Mouse (Mus musculus) mouse embryonic stem cell (cell line): Measurements from ENCODE around the gene Lmntd1.

Experiments
- in situ Hi-C, 2 experiments: fragments of 300-500 bp; cut with MboI; formaldehyde crosslinking; loops; 1 replicate in 1 of 2; 3 replicates in 1 of 2; pipeline ENCODE4 v1.14.3; 2019 to 2020; ENCODE audit warnings: low sequenced_read_pairs in 2 of 2, low pct_unique_long_range_greater_than_20kb in 1 of 2, mixed read lengths in 1 of 2; ENCODE audit not compliant: unreplicated experiment in 1 of 2

Lmntd1 gene

DNA sequence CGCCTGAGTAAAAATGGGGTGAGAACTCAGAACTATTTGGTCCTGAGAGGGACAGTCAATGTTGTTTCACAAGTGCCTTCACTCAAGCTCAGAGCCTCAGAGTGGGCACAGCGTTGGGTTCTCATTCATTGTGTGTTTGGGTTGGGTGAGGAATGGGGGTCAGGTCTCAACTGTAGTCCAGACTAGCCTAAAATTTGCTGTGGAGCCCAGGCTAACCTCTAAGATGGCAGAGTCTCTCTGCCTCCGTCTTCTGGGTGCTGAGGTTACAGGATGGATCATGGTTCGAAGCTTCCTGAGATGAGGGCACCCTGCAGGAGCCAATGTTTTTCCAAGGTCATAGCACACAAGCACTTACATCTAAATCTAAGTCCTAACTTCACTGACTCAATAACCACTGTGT is 37.4 kb downstream of the Lmntd1 start:
- in situ Hi-C loops: no loop called here

GRCm38 (mm10) chr6:145573250-145574013 is 40.7 kb downstream of the Lmntd1 start:
- in situ Hi-C loops: no loop called here

DNA sequence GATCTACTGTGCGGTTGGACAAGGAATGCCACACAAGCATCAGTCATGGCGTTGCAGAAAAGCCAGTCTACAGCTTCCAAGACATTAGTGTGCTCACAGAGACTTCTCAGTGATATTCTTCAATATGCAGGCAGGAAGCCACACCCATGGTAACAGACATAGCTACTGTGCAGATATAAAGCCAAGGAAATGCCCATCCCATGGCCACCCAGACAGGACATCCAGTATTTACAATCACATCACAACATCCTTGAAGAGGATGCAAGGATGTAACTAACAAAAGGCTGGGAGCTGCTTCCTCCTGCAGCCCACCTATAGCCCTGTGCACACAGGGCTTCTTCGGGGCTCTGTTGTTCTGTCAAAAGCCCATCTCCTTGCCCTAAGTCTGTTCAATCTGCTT is 45.4 kb downstream of the Lmntd1 start:
- in situ Hi-C loops: no loop called here

GRCm38 (mm10) chr6:145567832-145568231 is 46.3 kb downstream of the Lmntd1 start:
- in situ Hi-C loops: no loop called here

DNA sequence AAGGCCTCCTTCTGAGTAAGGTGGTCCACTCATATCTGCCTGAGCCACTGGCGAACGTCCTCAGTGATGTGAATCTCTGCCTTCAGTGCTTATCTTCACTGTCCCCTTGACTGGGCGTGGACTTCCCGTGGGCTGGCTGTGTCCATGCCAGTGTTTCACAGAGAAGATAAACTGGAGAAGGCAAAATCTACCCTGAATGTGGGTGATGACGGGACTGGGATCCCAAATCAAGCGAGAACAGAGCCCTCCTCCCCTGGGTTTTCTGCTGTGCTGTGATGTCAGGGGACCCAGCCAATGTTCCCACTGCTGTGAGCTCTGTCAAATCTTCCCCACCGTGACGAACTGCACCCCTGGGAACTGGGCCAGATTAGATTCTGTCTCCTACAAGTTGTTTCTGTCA is 46.8 kb downstream of the Lmntd1 start:
- in situ Hi-C loops: no loop called here

DNA sequence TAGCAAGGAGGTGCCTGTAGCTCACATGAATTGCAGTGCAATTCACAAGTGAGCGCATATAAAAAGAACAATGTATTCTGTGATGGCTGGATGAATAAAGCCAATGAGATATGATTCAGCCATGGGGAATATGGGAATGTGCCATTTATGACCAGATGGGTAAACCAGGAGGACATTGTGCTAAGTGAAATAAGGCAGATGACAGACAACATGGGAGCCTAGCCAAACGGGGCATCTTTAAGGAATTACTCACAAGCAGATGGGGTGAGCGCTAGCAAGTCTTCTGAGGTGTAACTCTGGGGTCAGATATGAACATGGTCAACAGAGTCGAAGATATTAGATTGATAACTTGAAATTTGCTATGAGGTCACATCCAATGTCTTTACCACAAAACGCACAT is 48.5 kb downstream of the Lmntd1 start:
- in situ Hi-C loops: no loop called here

- in situ Hi-C loops: no loop called here
Measured at GRCm38 (mm10) chr6:145564671-145565070, 49.4 kb downstream of the Lmntd1 start.

DNA sequence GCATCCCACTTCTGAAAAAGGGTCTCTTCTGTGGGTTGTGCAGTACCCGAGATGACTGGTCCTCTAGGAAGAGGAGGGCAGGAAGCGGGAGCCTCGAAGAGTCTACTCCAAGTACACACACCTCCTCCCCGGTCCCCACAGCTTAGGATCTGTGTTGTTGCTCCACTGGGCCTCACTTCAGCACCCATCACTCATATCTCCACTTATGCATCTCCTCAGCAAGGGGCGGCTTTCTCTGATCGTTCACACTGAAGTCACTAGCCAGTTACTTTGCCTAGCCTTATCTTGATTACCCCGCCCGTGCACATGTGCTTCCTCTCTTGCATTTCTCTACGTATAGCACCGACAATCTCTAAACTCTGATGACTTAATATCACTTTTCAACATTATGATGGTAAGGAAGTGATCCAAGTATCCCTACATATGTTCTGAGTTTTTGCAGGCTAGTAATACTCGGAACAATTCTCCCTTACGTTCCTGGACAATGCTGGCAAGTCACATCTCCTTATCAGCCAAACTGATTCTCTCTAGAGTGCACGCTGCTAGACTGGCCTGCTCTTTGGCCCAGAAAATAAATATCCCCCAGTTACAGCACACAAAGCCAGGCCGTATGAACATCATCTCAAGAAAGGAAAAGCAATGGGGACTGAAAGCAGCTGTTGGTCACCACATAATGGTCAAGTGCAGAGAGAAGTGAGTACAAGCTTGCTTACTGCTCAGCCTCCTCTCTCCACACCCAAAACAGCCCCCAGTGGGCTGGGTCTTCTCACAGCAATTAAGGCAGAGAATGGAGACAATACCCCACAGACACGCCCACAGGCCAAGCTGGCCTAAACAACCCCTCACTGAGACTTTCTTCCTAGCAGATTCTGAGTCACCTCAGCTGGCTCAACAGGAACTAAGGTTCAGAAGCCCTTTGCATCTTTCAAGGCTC is 56.8 kb downstream of the Lmntd1 start:
- in situ Hi-C loops: no loop called here

- in situ Hi-C loops: no loop called here
Measured at GRCm38 (mm10) chr6:145553226-145553625, 60.9 kb downstream of the Lmntd1 start.

DNA sequence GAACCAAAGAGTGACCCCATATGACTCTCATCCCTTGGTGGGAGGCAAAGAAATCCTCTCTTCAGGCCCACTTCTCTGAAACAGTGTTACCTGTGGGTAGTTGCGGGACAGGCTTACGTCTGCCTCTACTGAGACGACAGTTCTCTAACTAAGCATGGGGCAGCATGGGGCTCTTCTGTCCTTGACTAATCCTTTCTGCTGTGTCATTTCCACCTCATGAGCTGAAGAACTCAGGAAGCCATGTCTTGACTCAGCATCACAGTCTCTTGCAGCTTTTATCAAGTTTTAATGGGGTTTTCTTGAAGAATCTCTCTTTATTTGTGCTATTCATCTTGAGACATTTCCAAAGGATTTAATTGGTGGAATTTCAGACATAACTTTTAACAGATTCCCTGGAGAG is 61.3 kb downstream of the Lmntd1 start:
- in situ Hi-C loops: no loop called here

- in situ Hi-C loops: no loop called here
Measured at GRCm38 (mm10) chr6:145550993-145551392, 63.1 kb downstream of the Lmntd1 start.

DNA sequence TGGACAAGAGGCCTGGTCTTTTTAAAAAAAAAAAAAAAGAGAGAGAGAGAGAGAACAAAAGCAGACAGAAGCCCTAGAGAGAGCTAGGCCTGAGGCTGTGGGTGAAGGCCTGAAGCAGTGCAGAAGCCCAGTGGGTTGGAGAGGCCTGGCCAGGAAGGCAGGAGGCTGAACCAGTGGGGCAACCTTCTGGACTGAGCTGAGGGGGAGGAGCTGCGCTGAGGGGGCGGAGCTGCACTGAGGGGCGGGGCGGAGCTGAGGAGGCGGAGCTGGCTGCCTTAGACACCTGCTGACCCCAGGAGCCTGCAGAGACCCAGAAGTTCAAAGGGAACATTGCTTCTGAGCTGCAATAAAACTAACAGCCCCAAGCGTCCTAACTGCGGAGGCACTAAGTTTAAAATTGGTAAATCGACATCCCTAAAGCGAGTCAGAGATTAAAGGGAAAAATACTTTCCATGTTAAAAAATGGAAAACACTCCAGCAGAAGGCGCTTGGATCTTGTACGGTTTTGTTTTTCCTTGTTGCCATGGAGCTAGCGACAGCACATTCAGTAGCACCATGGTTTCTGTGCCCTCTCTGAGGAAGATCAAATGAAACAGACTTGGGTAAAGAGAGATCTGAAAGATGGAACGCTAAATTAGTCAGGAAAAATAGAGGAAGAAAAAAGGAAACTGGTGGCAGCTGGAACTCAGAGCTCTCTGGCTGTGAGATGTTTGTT is 68.0 kb downstream of the Lmntd1 start:
- in situ Hi-C loops: no loop called here

DNA sequence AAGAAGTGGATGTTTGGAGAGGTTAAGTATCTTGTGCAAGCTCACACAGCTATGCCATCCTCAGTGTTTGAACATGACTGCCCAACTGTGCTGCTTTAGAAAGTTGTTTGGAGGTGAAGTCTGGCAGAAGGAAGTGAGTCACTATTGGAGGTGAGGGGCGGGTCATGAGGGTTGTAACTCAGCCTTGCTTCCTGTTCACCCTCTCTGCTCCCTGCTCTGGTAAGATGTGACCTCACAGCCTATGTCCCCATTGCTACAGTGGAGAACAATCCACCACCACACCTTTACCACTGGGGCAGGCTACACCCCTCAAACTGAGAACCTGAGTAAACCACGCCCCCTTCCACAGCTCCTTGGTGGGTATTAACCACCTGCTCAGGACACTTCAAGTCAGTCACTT is 69.3 kb downstream of the Lmntd1 start:
- in situ Hi-C loops: no loop called here

DNA sequence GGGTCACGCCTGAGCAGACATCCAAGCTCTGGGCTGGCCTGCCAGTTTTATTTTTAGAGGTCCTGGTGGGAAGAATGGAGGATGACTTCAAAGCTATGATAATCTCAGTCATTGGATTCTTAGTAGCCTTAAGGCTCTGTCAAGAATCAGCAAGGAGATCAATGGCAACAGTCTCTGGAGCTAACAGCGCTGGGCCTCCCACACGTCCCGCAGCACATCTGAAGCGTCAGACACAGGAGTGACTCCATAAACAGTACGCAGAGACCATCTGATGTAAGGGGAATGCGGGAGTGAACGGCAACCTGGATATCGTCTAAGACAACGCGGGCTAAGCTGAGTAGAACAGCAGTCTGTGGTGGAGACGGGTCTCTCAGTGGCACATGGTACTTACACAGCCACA is 69.8 kb downstream of the Lmntd1 start:
- in situ Hi-C loops: no loop called here

GRCm38 (mm10) chr6:145539568-145539859 is 74.6 kb downstream of the Lmntd1 start:
- in situ Hi-C loops: no loop called here

- in situ Hi-C loops: no loop called here
Measured at GRCm38 (mm10) chr6:145538787-145539567, 75.1 kb downstream of the Lmntd1 start.

DNA sequence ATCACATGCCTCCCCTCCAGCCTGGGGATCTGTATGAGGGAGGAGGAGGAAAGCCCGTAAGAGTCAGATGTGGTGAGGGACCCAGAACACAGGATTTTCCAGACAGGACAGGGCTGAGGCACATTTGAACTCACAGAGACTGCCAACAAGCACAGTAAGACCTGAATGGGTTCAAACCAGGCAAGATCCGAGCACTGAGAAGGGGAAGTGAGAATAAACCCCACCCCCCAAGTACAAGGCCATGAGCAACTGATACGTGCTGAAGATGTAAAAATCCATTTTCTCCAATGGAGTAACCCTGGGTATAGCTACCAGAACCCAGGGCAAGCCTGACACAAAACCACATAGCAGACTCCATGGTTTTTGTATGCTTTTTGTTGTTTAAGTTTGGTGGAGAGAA is 83.7 kb downstream of the Lmntd1 start:
- in situ Hi-C loops: no loop called here

DNA sequence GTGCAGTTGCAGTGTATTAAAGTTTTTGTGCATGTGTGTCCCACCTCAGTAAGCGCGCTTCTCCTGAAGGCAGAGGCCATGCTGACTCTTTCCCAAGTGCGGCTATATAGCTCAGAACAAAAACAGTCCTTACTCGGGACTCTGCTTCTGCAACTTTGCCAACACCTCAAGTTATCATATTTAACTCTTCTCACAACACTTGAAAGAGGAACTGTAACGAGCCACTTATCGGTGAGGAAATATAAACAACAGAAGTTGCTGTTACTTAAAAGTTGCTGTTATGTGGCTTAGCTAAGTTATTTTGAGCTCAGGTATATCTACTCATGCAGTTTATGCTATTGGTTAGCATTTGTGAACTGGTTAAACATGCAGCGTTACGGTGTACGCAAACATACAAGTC is 90.8 kb downstream of the Lmntd1 start:
- in situ Hi-C loops: no loop called here

GRCm38 (mm10) chr6:145522617-145523016 is 91.5 kb downstream of the Lmntd1 start:
- in situ Hi-C loops: no loop called here
